Mouse (Mus musculus) olfactory bulb, adult 2 months (tissue): ENCODE measurements around the gene Kctd12b. TPM values are rescaled to one million over a fixed set of nuclear protein-coding genes. Genes with fewer than 3 reads are reported as not detected.
"Not testable (repeated sequence)": the region's sequence is repeated elsewhere in the genome, so short reads cannot be mapped to it uniquely, and the experiment has no call there.

Source experiments
- H3K27ac ChIP-seq: fragments of 200-500 bp; 2 replicates; pipeline ENCODE4 v1.5.1; 2012; ENCODE audit warnings: low read depth, low read length; ENCODE audit not compliant: insufficient read depth
- H3K4me1 ChIP-seq: fragments of 200-500 bp; 2 replicates; pipeline ENCODE4 v1.6.1; 2012; ENCODE audit warnings: low read length; ENCODE audit not compliant: control insufficient read depth, insufficient read depth
- H3K4me3 ChIP-seq: fragments of 200-500 bp; 2 replicates; pipeline ENCODE4 v1.5.1; 2012; ENCODE audit warnings: mild to moderate bottlenecking, low read depth, low read length, moderate library complexity; ENCODE audit not compliant: insufficient read depth
- CTCF ChIP-seq: fragments of 200-500 bp; IDR thresholded peaks from 2 replicates; pipeline ENCODE4 v1.5.1; 2012; ENCODE audit warnings: low read depth, mild to moderate bottlenecking, low read length, moderate library complexity; ENCODE audit not compliant: insufficient read depth
- POLR2A ChIP-seq: fragments of 200-500 bp; IDR thresholded peaks from 2 replicates; pipeline ENCODE4 v1.6.1; 2012; ENCODE audit warnings: mild to moderate bottlenecking, low read depth, low read length, moderate library complexity; ENCODE audit not compliant: insufficient read depth
- WGBS: fragments of 180-500 bp; shearing (Covaris S2); methylation state at CpG from one replicate; pipeline ENCODE4 v1.1.7; 2018; 5-methylcytosine and 5-hydroxymethylcytosine counted together
- polyA plus RNA-seq: library from polyadenylated mRNA; stranded (reverse); fragments of >200 nt; gene quantifications from 2 replicates; pipeline ENCODE4 v1.2.4, GENCODE M21; 2012; ENCODE audit warnings: low replicate concordance; ENCODE audit not compliant: missing spikeins, insufficient read depth, insufficient read length

The Kctd12b gene
- not detected in 2 replicates for polyA plus RNA-seq

DNA sequence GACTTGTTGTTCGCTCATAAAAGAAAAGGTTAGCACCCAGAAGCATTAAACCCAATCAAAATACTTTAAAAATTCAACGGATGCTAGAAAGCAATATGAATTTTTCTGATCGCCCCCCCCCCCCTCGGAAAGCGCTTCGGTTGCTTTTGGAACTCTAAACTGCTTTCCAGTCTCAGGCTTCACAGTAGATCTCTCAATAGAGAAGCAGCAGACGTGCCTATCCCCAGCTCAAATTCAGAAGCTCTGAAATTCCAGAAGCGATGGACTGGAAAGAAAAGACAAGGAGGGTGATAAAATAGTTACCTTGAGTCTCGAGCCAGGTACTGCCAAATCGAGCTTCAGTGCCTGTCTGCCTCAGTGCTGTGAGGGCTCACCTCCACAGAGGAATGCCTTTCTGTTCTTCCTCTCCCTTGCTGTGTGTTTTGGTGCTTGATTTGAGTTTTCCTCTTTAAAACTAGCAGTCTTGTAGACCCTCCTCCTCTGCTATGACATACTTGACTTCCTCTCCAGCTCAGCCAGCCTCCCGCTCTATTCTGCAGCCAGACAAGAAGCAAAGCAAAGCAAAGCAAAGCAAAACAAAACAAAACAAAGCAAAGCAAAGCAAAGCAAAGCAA lies at the start of gene Kctd12b:
Gene Kctd12b (minus strand): TSS at position 610 of the 614 bp plus-strand sequence.
- TF ChIP-seq CTCF, result no peak
- no peak for TF ChIP-seq POLR2A
- 22% methylated on average over 11 of the region's 11 CpGs for WGBS
- H3K4me3 ChIP-seq, result peak within 1 kb of the TSS; percentile 35
- no peaks in the 10 kb centered on the region for H3K4me1 ChIP-seq
- no peak within 1 kb of the TSS for H3K27ac ChIP-seq

DNA sequence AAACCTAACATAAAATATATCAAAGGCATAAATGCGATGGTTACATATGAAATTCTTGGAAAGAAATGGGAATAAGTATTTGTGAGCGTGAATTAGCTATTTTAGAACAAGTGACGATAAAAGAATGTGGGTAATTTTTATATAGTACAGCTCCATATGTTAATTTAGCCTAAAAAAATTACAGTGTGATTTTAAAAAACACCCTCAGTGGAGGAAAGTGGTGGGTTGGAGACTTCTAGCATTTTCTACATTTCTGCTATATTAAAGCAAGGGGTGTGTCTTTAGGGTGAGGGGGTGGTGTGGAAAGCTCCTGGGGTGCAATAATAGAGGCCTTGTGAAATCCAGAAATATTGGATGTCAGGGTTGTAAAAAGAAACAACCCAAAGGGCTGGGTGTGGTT lies 46.3 kb upstream of the Kctd12b start:
- Histone ChIP-seq H3K4me1 (no peaks in the 10 kb centered on the region), H3K27ac (no peak overlapping the region), H3K4me3 (no peak overlapping the region)
- 40% methylated on average over 3 of the region's 3 CpGs for WGBS
- TF ChIP-seq CTCF (no peak), POLR2A (no peak)

DNA sequence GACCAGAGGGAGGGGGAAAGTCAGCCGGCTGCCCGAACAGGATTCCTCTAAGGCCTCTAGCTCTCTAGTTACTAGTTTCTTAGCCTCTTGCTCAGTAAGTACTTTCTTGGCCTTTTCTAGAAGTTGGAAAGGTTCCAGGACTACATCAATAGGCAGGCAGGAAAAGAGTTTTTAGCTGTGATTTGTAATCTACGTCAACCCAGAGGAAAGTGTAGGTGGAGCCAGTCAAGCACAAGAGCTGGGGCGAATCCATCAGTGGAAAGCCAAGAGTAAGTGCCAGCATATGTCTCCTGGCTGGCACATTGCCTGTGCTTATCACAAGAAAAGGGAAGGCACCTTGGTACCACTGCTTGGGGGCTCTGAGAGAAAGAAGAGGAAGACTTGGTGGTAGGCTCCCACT lies 39.5 kb upstream of the Kctd12b start:
- H3K27ac ChIP-seq, result no peak overlapping the region
- H3K4me3 ChIP-seq, result no peak overlapping the region
- TF ChIP-seq CTCF, result no peak
- TF ChIP-seq POLR2A, result no peak
- WGBS, result 33% methylated on average over 4 of the region's 4 CpGs
- H3K4me1 ChIP-seq, result no peaks in the 10 kb centered on the region; the same call in 1 of the 2 replicates

GRCm38 (mm10) chrX:153724400-153724799 lies 28.2 kb upstream of the Kctd12b start:
- Histone ChIP-seq H3K4me1 (no peaks in the 10 kb centered on the region), H3K4me3 (no peak overlapping the region), H3K27ac (no peak overlapping the region)
- TF ChIP-seq POLR2A (no peak), CTCF (no peak)
- 35% methylated on average over 3 of the region's 3 CpGs for WGBS

DNA sequence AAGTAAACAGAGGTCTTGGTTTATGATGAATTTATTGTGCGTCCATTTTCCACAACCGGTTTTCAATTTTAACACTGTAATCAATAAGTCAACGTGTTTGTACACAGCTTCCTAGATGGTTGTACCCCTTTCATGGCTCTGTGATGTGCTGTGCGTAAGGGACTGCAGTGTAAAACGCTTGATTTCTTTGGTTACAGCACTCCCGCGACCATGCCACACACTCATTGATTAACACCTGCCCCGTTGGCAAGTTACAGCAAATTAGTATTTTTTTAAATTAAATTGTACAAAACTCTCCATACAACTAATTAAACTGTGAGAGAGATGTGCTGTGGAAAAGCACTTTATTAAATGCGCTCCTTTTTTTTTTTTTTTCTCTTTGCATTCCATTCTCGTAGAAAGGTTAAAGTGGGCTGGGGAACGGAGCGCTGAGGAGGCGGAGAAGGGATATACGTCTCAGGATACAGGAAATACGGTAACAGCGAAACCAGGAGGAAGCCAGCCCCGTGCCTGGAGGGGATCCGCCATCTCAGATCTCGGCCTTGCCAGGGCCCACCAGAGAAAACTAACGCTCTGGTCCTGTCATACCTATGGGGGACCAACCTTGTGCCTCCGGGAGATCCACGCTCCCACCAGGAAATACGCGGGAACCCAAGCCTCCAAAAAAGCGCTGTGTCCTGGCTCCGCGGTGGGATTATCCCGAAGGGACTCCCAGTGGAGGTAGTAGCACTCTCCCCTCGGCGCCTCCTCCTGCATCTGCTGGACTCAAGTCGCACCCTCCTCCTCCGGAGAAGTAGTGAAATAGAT lies 27.1 kb upstream of the Kctd12b start, which contains the start of gene Nbdy:
Gene Nbdy (plus strand): TSS at position 481 of the 807 bp plus-strand sequence.
- H3K27ac ChIP-seq, result peak within 1 kb of the TSS; percentile 80
- peak within 1 kb of the TSS; percentile 88 for H3K4me3 ChIP-seq
- H3K4me1 ChIP-seq, result no peaks in the 10 kb centered on the region
- WGBS, result 8% methylated on average over 32 of the region's 32 CpGs
- TF ChIP-seq CTCF, result no peak
- TF ChIP-seq POLR2A, result no peak

- 45% methylated on average over 4 of the region's 4 CpGs for WGBS
- no peak overlapping the region for H3K4me3 ChIP-seq
- no peaks in the 10 kb centered on the region for H3K4me1 ChIP-seq
- TF ChIP-seq POLR2A (no peak), CTCF (no peak)
- H3K27ac ChIP-seq, result no peak overlapping the region
These were observed 23.4 kb upstream of the Kctd12b start for GRCm38 (mm10) chrX:153719602-153720001.

DNA sequence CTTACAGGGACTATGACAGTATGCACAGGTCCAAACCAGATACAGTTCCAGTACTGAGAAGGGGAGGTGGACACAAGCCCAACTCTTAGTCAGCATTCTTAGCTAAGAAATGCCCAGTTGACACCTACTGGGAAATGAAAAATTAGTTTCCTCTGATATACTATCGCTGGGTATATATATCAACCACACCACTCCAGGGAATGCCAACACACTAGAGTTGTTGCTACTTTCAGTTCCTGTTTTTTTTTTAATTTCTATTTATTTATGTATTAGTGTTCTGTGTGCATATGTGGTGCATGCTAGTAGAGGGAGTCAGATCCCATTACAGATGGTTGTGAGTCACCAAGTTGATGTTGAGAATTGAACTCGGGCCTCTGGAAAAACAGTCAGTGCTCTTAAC lies 20.5 kb upstream of the Kctd12b start:
- whole genome bisulfite sequencing, result 94% methylated on average over 2 of the region's 2 CpGs
- no peak overlapping the region for H3K4me3 ChIP-seq
- TF ChIP-seq POLR2A, result no peak
- no peak for TF ChIP-seq CTCF

GRCm38 (mm10) chrX:153707735-153708134 lies 11.5 kb upstream of the Kctd12b start:
- no peak for TF ChIP-seq POLR2A
- TF ChIP-seq CTCF, result no peak
- WGBS, result 22% methylated on average over 4 of the region's 4 CpGs
- Histone ChIP-seq H3K4me1 (no peaks in the 10 kb centered on the region), H3K27ac (no peak overlapping the region), H3K4me3 (no peak overlapping the region)

More for the DNA sequence above, 20.5 kb upstream of the Kctd12b start:
- H3K27ac ChIP-seq, result no peak overlapping the region
- no peaks in the 10 kb centered on the region for H3K4me1 ChIP-seq

DNA sequence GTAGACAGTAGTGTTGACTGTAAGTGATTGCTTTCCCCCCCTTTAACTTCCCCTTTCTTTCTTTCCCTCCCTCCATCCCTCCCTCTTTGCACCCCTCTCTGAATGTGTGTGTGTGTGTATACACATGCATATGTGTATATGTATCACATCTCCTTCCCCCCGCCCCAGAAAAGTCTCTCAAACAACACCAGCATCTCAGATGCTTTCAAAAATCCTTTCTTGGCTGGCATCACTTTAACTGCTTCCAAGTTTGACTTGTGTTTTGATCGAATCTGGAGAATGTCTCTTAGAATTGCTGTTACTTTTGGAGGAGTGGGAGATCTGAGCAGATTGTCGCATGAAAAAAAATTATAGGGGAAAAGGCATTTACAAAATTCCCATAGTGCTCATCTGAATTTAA lies 4.3 kb upstream of the Kctd12b start:
- TF ChIP-seq POLR2A, result no peak
- no peak for TF ChIP-seq CTCF
- 67% methylated on average over 3 of the region's 3 CpGs for WGBS
- Histone ChIP-seq H3K4me1 (no peaks in the 10 kb centered on the region), H3K4me3 (no peak overlapping the region), H3K27ac (no peak overlapping the region)

DNA sequence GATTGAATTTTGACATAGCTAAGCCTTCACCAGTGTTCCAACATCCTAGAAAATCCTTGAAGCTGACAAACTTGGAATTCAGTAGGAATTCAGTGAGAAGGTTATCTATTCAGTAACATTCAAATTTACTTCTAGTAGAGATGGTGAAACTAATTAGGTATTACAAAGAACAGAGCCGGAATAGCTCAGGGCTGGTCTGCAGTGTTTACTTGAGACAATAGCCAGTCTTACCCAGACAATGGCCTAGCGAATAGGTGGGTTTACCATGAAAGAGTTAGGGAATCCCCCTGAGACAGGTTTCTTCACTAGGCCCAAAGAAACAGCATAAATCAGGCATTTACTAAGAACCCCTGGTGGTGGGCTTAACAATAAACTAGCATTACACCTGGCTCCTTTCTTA lies 28.0 kb downstream of the Kctd12b start:
- not testable (repeated sequence) for H3K4me1 ChIP-seq, H3K4me3 ChIP-seq, H3K27ac ChIP-seq
- WGBS, result 72% methylated on average over 2 of the region's 2 CpGs
